Mouse (Mus musculus): ENCODE results near the gene Obscn. TPM values are rescaled to one million over a fixed set of nuclear protein-coding genes. Genes with fewer than 3 reads are reported as not detected.

Obscn gene
- total and polyA plus RNA-seq, 3 experiments = 0.11 to 0.27 TPM; not detected in 1

DNA sequence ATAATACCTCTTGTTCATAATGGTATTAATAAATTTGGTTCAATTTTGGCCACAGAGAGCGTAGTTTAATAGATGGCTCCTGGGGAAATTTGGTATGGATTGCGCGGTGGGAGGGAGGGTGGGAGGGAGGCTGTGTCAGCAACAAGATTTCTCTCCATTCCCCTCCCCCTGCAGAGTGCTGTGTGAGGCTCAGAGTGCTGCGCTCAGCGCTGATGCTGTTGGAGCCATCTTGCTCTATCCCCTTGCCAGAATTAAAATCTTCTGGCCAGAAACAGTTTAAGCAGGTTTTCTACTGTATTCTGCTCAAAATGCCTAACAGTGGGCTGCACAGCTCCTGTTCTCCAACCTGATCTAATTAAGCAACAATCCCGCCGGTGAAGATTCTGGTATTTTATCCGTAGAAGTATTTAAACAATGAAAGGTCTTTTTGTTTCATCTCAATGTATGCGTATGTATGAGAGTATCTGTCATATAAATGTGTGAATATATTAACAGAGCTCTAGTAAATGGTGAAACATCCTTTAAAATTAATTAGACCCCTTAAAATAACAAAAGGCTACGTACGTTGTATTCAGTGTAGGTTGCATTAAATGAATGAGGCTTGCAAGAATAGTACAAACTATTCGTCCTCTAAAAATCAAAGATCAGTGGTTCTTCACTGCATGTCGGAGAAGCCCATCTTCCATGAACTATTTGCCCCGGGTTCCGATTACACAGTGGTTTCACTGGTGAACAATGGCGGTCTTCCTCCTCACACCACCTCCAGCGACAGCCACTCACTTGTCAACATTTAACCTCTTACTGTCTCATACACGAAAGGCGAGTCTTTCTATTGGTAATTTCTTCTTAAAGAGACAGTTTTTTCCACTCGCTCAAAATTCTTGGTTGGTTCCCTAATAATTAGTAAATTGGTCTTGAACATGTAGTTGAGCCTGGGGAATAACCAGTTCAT, 186.4 kb downstream of the Obscn start:
- no peak overlapping the region for H3K4me3 ChIP-seq (ENCODE audit: low read depth, low read length)
- peaks cover 52% of the 10 kb centered on the region for H3K27me3 ChIP-seq (ENCODE audit: insufficient read depth, low read length)
- peaks cover 13% of the 10 kb centered on the region for H3K4me1 ChIP-seq (ENCODE audit: insufficient read depth, low read depth, low read length)
- H3K36me3 ChIP-seq (replicated peaks) = no peaks in the 10 kb centered on the region
- no peaks in the 10 kb centered on the region for H3K9me3 ChIP-seq (replicated peaks)
- TF ChIP-seq POLR2AphosphoS5 (IDR thresholded peaks at IDR 0.05; ENCODE audit: insufficient replicate concordance, low read depth, low read length) (no peak), GATA2 (IDR thresholded peaks at IDR 0.05; ENCODE audit: borderline replicate concordance, low read depth, low read length) (no peak), CTCF (IDR thresholded peaks at IDR 0.05; ENCODE audit: low read depth, low read length) (no peak), TAL1 (conservative IDR thresholded peaks at IDR 0.05; ENCODE audit: low read depth, low read length) (no peak), GATA1 (IDR thresholded peaks at IDR 0.05; ENCODE audit: borderline replicate concordance, low read length) (no peak)
- no peak for DNase-seq (ENCODE audit: low spot score)
- ATAC-seq (ENCODE audit: extremely low read depth, insufficient number of reproducible peaks, low FRiP score, poor library complexity, severe bottlenecking) = no peak

DNA sequence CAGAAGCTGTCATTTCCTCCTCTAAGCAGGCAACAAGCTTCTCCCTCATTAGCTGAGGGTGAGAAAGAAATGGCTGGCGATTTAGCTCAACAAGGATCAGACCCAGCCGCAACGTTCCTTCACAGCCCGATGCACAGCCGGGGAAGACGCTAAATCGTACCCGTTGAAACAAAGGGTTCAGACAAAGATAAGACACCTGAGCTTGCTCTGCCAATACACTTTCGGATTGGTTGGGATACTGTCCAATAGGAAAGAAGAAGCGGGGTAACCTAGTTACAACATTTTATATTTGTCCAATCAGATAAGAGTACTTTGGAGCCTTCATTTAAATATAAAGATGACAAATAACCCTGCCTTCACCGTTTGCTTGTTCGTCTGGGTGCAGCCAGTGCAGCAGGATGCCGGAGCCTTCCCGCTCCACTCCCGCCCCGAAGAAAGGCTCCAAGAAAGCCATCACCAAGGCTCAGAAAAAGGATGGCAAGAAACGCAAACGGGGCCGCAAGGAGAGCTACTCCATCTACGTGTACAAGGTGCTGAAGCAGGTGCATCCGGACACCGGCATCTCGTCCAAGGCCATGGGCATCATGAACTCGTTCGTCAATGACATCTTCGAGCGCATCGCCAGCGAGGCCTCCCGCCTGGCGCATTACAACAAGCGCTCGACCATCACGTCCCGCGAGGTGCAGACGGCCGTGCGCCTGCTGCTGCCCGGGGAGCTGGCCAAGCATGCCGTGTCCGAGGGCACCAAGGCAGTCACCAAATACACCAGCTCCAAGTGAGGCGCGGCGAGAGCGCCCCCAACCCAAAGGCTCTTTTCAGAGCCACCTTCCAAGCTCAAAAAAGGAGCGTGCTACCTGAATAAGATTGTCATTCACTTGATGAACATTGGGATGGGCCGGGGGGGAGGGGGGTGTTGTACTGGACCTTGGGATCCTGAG, 187.4 kb downstream of the Obscn start, which contains the start of gene Hist3h2ba:
Gene Hist3h2ba, plus strand, starts transcription at position 379 of the 938 bp plus-strand sequence.
- ATAC-seq (ENCODE audit: extremely low read depth, insufficient number of reproducible peaks, low FRiP score, poor library complexity, severe bottlenecking) (no peak; the same call in 1 of the 2 replicates), DNase-seq (ENCODE audit: low spot score) (no peak)
- Histone ChIP-seq H3K4me3 (ENCODE audit: low read depth, low read length) (peak within 1 kb of the TSS; percentile 68), H3K4me1 (ENCODE audit: insufficient read depth, low read depth, low read length) (peaks cover 10% of the 10 kb centered on the region), H3K36me3 (replicated peaks) (no peaks in the 10 kb centered on the region), H3K27me3 (ENCODE audit: insufficient read depth, low read length) (peaks cover 62% of the 10 kb centered on the region), H3K9me3 (replicated peaks) (no peaks in the 10 kb centered on the region)
- TF ChIP-seq CTCF (IDR thresholded peaks at IDR 0.05; ENCODE audit: low read depth, low read length) (no peak), GATA2 (IDR thresholded peaks at IDR 0.05; ENCODE audit: borderline replicate concordance, low read depth, low read length) (no peak), TAL1 (conservative IDR thresholded peaks at IDR 0.05; ENCODE audit: low read depth, low read length) (no peak), POLR2AphosphoS5 (IDR thresholded peaks at IDR 0.05; ENCODE audit: insufficient replicate concordance, low read depth, low read length) (no peak), GATA1 (IDR thresholded peaks at IDR 0.05; ENCODE audit: borderline replicate concordance, low read length) (no peak)

DNA sequence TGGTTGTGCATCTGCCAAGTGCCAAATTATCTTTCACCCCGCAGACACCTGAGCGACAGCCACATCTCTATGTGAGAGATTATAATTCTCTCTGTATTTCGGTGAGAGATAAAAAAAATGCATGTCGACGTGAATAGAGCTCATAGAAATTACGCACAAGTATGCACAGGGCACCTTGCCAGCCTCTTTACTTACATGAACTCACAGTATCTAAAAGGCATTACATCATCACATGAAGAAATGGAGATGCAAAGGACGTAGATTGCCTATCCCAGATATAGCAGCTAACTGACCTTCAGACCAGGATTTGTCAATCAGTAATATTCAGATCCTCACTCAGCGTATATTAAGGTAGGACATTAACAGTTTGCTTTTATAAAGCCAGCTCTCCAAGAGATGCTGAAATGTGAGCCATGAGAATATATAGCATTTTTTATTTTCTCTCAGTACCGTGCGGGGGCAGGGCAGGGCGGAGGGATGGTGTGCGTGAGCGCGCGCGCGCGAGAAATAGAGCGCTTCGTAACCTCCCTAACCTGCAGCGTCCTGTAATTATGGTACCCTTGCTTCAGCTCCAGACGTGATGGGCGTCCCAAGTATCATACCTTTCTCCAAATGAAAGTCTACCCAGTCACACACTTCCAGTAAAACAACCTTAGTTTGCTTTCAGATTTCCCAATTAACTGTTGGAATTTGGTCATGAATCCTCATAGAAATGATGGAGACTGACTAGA, 188.2 kb downstream of the Obscn start:
- peaks cover 70% of the 10 kb centered on the region for H3K27me3 ChIP-seq (ENCODE audit: insufficient read depth, low read length)
- no peaks in the 10 kb centered on the region for H3K9me3 ChIP-seq (replicated peaks)
- H3K4me3 ChIP-seq (ENCODE audit: low read depth, low read length) = no peak overlapping the region
- H3K36me3 ChIP-seq (replicated peaks) = no peaks in the 10 kb centered on the region
- no peak for DNase-seq (ENCODE audit: low spot score)
- TF ChIP-seq GATA1 (IDR thresholded peaks at IDR 0.05; ENCODE audit: borderline replicate concordance, low read length) (no peak), GATA2 (IDR thresholded peaks at IDR 0.05; ENCODE audit: borderline replicate concordance, low read depth, low read length) (no peak), CTCF (IDR thresholded peaks at IDR 0.05; ENCODE audit: low read depth, low read length) (no peak), POLR2AphosphoS5 (IDR thresholded peaks at IDR 0.05; ENCODE audit: insufficient replicate concordance, low read depth, low read length) (no peak), TAL1 (conservative IDR thresholded peaks at IDR 0.05; ENCODE audit: low read depth, low read length) (no peak)
- peaks cover 5% of the 10 kb centered on the region for H3K4me1 ChIP-seq (ENCODE audit: insufficient read depth, low read depth, low read length)
- no peak for ATAC-seq (ENCODE audit: extremely low read depth, insufficient number of reproducible peaks, low FRiP score, poor library complexity, severe bottlenecking)

GRCm38 (mm10) chr11:58947306-58947705, 188.9 kb downstream of the Obscn start:
- DNase-seq (ENCODE audit: low spot score) (no peak), ATAC-seq (ENCODE audit: extremely low read depth, insufficient number of reproducible peaks, low FRiP score, poor library complexity, severe bottlenecking) (no peak)
- peaks cover 5% of the 10 kb centered on the region for H3K4me1 ChIP-seq (ENCODE audit: insufficient read depth, low read depth, low read length)
- H3K4me3 ChIP-seq (ENCODE audit: low read depth, low read length) = no peak overlapping the region
- TF ChIP-seq TAL1 (conservative IDR thresholded peaks at IDR 0.05; ENCODE audit: low read depth, low read length) (no peak), POLR2AphosphoS5 (IDR thresholded peaks at IDR 0.05; ENCODE audit: insufficient replicate concordance, low read depth, low read length) (no peak), GATA2 (IDR thresholded peaks at IDR 0.05; ENCODE audit: borderline replicate concordance, low read depth, low read length) (no peak), GATA1 (IDR thresholded peaks at IDR 0.05; ENCODE audit: borderline replicate concordance, low read length) (no peak), CTCF (IDR thresholded peaks at IDR 0.05; ENCODE audit: low read depth, low read length) (no peak)
- H3K36me3 ChIP-seq (replicated peaks) = no peaks in the 10 kb centered on the region
- no peaks in the 10 kb centered on the region for H3K9me3 ChIP-seq (replicated peaks)
- H3K27me3 ChIP-seq (ENCODE audit: insufficient read depth, low read length) = peaks cover 77% of the 10 kb centered on the region

Other genes starting within 250 kb of the Obscn start
- gene Zfp39, start 232.2 kb downstream of the Obscn start, total RNA-seq (2014; fragmentation: Nextera tagmentation) = 22.0 and 22.6 TPM in 2 replicates
- 5.5 and 7.0 TPM in 2 replicates for gene Zfp39, start 232.2 kb downstream of the Obscn start, total RNA-seq (2017)
- gene Zfp39, start 232.2 kb downstream of the Obscn start, polyA plus RNA-seq (2012) = 0.80 and 0.85 TPM in 2 replicates
- 17.5 TPM in 1 of 2 replicates, not detected in the other for gene Btnl10, start 218.5 kb downstream of the Obscn start, total RNA-seq (2014; fragmentation: Nextera tagmentation)
- gene Btnl10, start 218.5 kb downstream of the Obscn start, total RNA-seq (2017) = under 0.01 TPM in 1 of 2 replicates, not detected in the other
- gene Btnl10, start 218.5 kb downstream of the Obscn start, polyA plus RNA-seq (2012) = not detected in 2 replicates
- 55.7 and 55.8 TPM in 2 replicates for gene Rnf187, start 197.5 kb downstream of the Obscn start, total RNA-seq (2014; fragmentation: Nextera tagmentation)
- 72.8 and 106 TPM in 2 replicates for gene Rnf187, start 197.5 kb downstream of the Obscn start, total RNA-seq (2017)
- gene Rnf187, start 197.5 kb downstream of the Obscn start, polyA plus RNA-seq (2012) = 225 and 312 TPM in 2 replicates
- gene Hist3h2ba, start 187.5 kb downstream of the Obscn start, total RNA-seq (2014; fragmentation: Nextera tagmentation) = 2.7 and 23.2 TPM in 2 replicates
- gene Hist3h2ba, start 187.5 kb downstream of the Obscn start, total RNA-seq (2017) = 6.0 and 7.1 TPM in 2 replicates
- 0.20 TPM in 1 of 2 replicates, not detected in the other for gene Hist3h2ba, start 187.5 kb downstream of the Obscn start, polyA plus RNA-seq (2012)
- 93.3 and 107 TPM in 2 replicates for gene Hist3h2a, start 181.7 kb downstream of the Obscn start, total RNA-seq (2014; fragmentation: Nextera tagmentation)
- gene Hist3h2a, start 181.7 kb downstream of the Obscn start, total RNA-seq (2017) = 108 and 128 TPM in 2 replicates
- 6.2 and 13.5 TPM in 2 replicates for gene Hist3h2a, start 181.7 kb downstream of the Obscn start, polyA plus RNA-seq (2012)
- gene Trim17, start 181.7 kb downstream of the Obscn start, total RNA-seq (2014; fragmentation: Nextera tagmentation) = not detected in 2 replicates
- gene Trim17, start 181.7 kb downstream of the Obscn start, total RNA-seq (2017) = 0.11 and 0.12 TPM in 2 replicates
- 0.12 and 7.5 TPM in 2 replicates for gene Trim17, start 181.7 kb downstream of the Obscn start, polyA plus RNA-seq (2012)
- gene Trim11, start 158.3 kb downstream of the Obscn start, total RNA-seq (2014; fragmentation: Nextera tagmentation) = 44.7 and 48.2 TPM in 2 replicates
- 32.3 and 36.4 TPM in 2 replicates for gene Trim11, start 158.3 kb downstream of the Obscn start, total RNA-seq (2017)
- 69.3 and 75.9 TPM in 2 replicates for gene Trim11, start 158.3 kb downstream of the Obscn start, polyA plus RNA-seq (2012)
- 3.0 and 4.9 TPM in 2 replicates for gene Iba57, start 27.3 kb upstream of the Obscn start, total RNA-seq (2014; fragmentation: Nextera tagmentation)
- gene Iba57, start 27.3 kb upstream of the Obscn start, total RNA-seq (2017) = 7.3 and 8.6 TPM in 2 replicates
- gene Iba57, start 27.3 kb upstream of the Obscn start, polyA plus RNA-seq (2012) = 10.5 and 10.8 TPM in 2 replicates
- not detected in 2 replicates for gene Gjc2, start 46.8 kb upstream of the Obscn start, total RNA-seq (2014; fragmentation: Nextera tagmentation)
- not detected in 2 replicates for gene Gjc2, start 46.8 kb upstream of the Obscn start, total RNA-seq (2017)
- not detected in 2 replicates for gene Gjc2, start 46.8 kb upstream of the Obscn start, polyA plus RNA-seq (2012)
- 16.8 and 19.1 TPM in 2 replicates for gene Guk1, start 55.8 kb upstream of the Obscn start, total RNA-seq (2014; fragmentation: Nextera tagmentation)
- gene Guk1, start 55.8 kb upstream of the Obscn start, total RNA-seq (2017) = 37.5 and 38.2 TPM in 2 replicates
- 35.2 and 40.2 TPM in 2 replicates for gene Guk1, start 55.8 kb upstream of the Obscn start, polyA plus RNA-seq (2012)
- gene Mrpl55, start 66.1 kb upstream of the Obscn start, total RNA-seq (2014; fragmentation: Nextera tagmentation) = 15.1 and 23.4 TPM in 2 replicates
- 38.7 and 40.8 TPM in 2 replicates for gene Mrpl55, start 66.1 kb upstream of the Obscn start, total RNA-seq (2017)
- gene Mrpl55, start 66.1 kb upstream of the Obscn start, polyA plus RNA-seq (2012) = 29.5 and 34.8 TPM in 2 replicates
- 7.1 and 10.7 TPM in 2 replicates for gene 2310033P09Rik, start 71.9 kb upstream of the Obscn start, total RNA-seq (2014; fragmentation: Nextera tagmentation)
- 6.1 and 9.0 TPM in 2 replicates for gene 2310033P09Rik, start 71.9 kb upstream of the Obscn start, total RNA-seq (2017)
- 32.0 and 37.3 TPM in 2 replicates for gene 2310033P09Rik, start 71.9 kb upstream of the Obscn start, polyA plus RNA-seq (2012)
- gene Arf1, start 91.9 kb upstream of the Obscn start, total RNA-seq (2014; fragmentation: Nextera tagmentation) = 216 and 232 TPM in 2 replicates
- gene Arf1, start 91.9 kb upstream of the Obscn start, total RNA-seq (2017) = 308 and 319 TPM in 2 replicates
- gene Arf1, start 91.9 kb upstream of the Obscn start, polyA plus RNA-seq (2012) = 159 and 175 TPM in 2 replicates
- not detected in 2 replicates for gene Wnt3a, start 154.3 kb upstream of the Obscn start, total RNA-seq (2014; fragmentation: Nextera tagmentation)
- 0.06 TPM in 1 of 2 replicates, not detected in the other for gene Wnt3a, start 154.3 kb upstream of the Obscn start, total RNA-seq (2017)
- gene Wnt3a, start 154.3 kb upstream of the Obscn start, polyA plus RNA-seq (2012) = not detected in 2 replicates
- not detected in 2 replicates for gene Wnt9a, start 170.5 kb upstream of the Obscn start, total RNA-seq (2014; fragmentation: Nextera tagmentation)
- 0.05 and 0.06 TPM in 2 replicates for gene Wnt9a, start 170.5 kb upstream of the Obscn start, total RNA-seq (2017)
- not detected in 2 replicates for gene Wnt9a, start 170.5 kb upstream of the Obscn start, polyA plus RNA-seq (2012)
- gene Prss38, start 239.3 kb upstream of the Obscn start, total RNA-seq (2014; fragmentation: Nextera tagmentation) = 0.68 TPM in 1 of 2 replicates, not detected in the other
- gene Prss38, start 239.3 kb upstream of the Obscn start, total RNA-seq (2017) = not detected in 2 replicates
- not detected in 2 replicates for gene Prss38, start 239.3 kb upstream of the Obscn start, polyA plus RNA-seq (2012)